Mouse (Mus musculus) MEL (cell line): ENCODE measurements at regions not wholly inside any gene's neighbourhood (a gene's known extent, or its start where the extent isn't known, plus 50 kb on each side); places are given as distances from the start of the nearest gene placed in this dataset.

Experiments
- CTCF ChIP-seq, 3 experiments: IDR thresholded peaks in 2 of 3; conservative IDR thresholded peaks in 1 of 3; 2 replicates each; pipeline ENCODE4 v1.5.1; 2011 to 2012; ENCODE audit warnings: low read length in 3 of 3, low read depth in 2 of 3, mild to moderate bottlenecking in 2 of 3, improper control_type of control experiment in 1 of 3, inconsistent platforms in 1 of 3, mixed read lengths in 1 of 3, moderate library complexity in 1 of 3; ENCODE audit not compliant: control insufficient read depth in 1 of 3, insufficient read depth in 1 of 3, poor library complexity in 1 of 3, severe bottlenecking in 1 of 3
- E2F4 ChIP-seq: IDR thresholded peaks from 2 replicates; pipeline ENCODE4 v1.6.1; 2011; ENCODE audit warnings: low read depth, low read length, improper control_type of control experiment, borderline replicate concordance
- GATA1 ChIP-seq: IDR thresholded peaks from 2 replicates; pipeline ENCODE4 v1.6.1; 2011; ENCODE audit warnings: low read depth, low read length, improper control_type of control experiment
- MYC ChIP-seq: IDR thresholded peaks from 2 replicates; pipeline ENCODE4 v1.6.1; 2011; ENCODE audit warnings: low read depth, mild to moderate bottlenecking, low read length, improper control_type of control experiment, moderate library complexity

- no peak for TF ChIP-seq CTCF (IDR thresholded peaks at IDR 0.05 in 2 of 3, conservative IDR thresholded peaks at IDR 0.05 in 1 of 3; ENCODE audit: control insufficient read depth in 1 of 3, insufficient read depth in 1 of 3, low read depth in 2 of 3, low read length in 3 of 3, poor library complexity in 1 of 3, severe bottlenecking in 1 of 3)
- TF ChIP-seq MYC, result no peak
- no peak for TF ChIP-seq GATA1
- TF ChIP-seq E2F4, result no peak
Measured at GRCm38 (mm10) chr14:72130149-72130548, 361.5 kb downstream of the Gm9195 start.
